Mouse (Mus musculus) embryonic facial prominence, embryonic 13.5 days (tissue): ENCODE data around the gene Cog5. TPM values are rescaled to one million over a fixed set of nuclear protein-coding genes. Genes with fewer than 3 reads are reported as not detected.

Experiments used
- ATAC-seq: fragments of 200-750 bp; cut with Nextera tagmentation; 2 replicates; pipeline ENCODE4 v1.8.0; 2017; ENCODE audit warnings: low read depth; ENCODE audit not compliant: insufficient number of reproducible peaks, insufficient read depth, low FRiP score, low TSS enrichment
- H3K27ac ChIP-seq: fragments of 300-500 bp; sonication (generic); 2 replicates; pipeline ENCODE4 v1.5.1; 2015; ENCODE audit warnings: moderate library complexity, mild to moderate bottlenecking, inconsistent platforms
- H3K27me3 ChIP-seq: fragments of 300-500 bp; sonication (generic); 2 replicates; pipeline ENCODE4 v1.6.1; 2015; ENCODE audit warnings: mild to moderate bottlenecking, inconsistent platforms
- H3K36me3 ChIP-seq: fragments of 300-500 bp; sonication (generic); 2 replicates; pipeline ENCODE4 v1.6.1; 2015; ENCODE audit warnings: mild to moderate bottlenecking, inconsistent platforms
- H3K4me1 ChIP-seq: fragments of 300-500 bp; sonication (generic); 2 replicates; pipeline ENCODE4 v1.6.1; 2015; ENCODE audit warnings: inconsistent platforms
- H3K4me2 ChIP-seq: fragments of 300-500 bp; sonication (generic); 2 replicates; pipeline ENCODE4 v1.6.1; 2015; ENCODE audit warnings: moderate library complexity, mild to moderate bottlenecking, inconsistent platforms
- H3K4me3 ChIP-seq: fragments of 300-500 bp; sonication (generic); 2 replicates; pipeline ENCODE4 v1.5.1; 2015; ENCODE audit warnings: mild to moderate bottlenecking, inconsistent platforms
- H3K9ac ChIP-seq: fragments of 300-500 bp; sonication (generic); 2 replicates; pipeline ENCODE4 v1.6.1; 2015; ENCODE audit warnings: mild to moderate bottlenecking, inconsistent platforms
- H3K9me3 ChIP-seq: fragments of 300-500 bp; sonication (generic); 2 replicates; pipeline ENCODE4 v1.6.1; 2016; ENCODE audit warnings: inconsistent platforms
- WGBS: fragments of 180-500 bp; shearing (Covaris S2); methylation state at CpG from one replicate; pipeline ENCODE4 v1.1.7; 2015; ENCODE audit warnings: mixed read lengths; 5-methylcytosine and 5-hydroxymethylcytosine counted together
- polyA plus RNA-seq: library from polyadenylated mRNA; unstranded; fragments of >200 nt; fragmentation: Nextera tagmentation; extraction: Ambion mirVana; gene quantifications from 2 replicates; pipeline ENCODE4 v1.2.1, GENCODE M21; 2015

Gene Cog5
- polyA plus RNA-seq, 1 experiment from 2014 or later = 38.7 TPM

- no peak overlapping the region for H3K4me3 ChIP-seq
- no peak overlapping the region for H3K9ac ChIP-seq
- H3K27ac ChIP-seq = no peak overlapping the region
- no peaks in the 10 kb centered on the region for H3K9me3 ChIP-seq
- WGBS = 83% methylated on average over 3 of the region's 3 CpGs
- H3K4me1 ChIP-seq = no peaks in the 10 kb centered on the region
- no peaks in the 10 kb centered on the region for H3K27me3 ChIP-seq
- ATAC-seq = no peak
- peaks cover 47% of the 10 kb centered on the region for H3K36me3 ChIP-seq
- no peak overlapping the region for H3K4me2 ChIP-seq
Measured at GRCm38 (mm10) chr12:31924135-31924534, 269.5 kb downstream of the Cog5 start.

GRCm38 (mm10) chr12:31925343-31925742 is 270.7 kb downstream of the Cog5 start:
- WGBS = 83% methylated on average over 6 of the region's 6 CpGs
- Histone ChIP-seq H3K4me2 (no peak overlapping the region), H3K9me3 (no peaks in the 10 kb centered on the region), H3K27me3 (no peaks in the 10 kb centered on the region), H3K27ac (no peak overlapping the region), H3K4me3 (no peak overlapping the region), H3K9ac (no peak overlapping the region), H3K4me1 (no peaks in the 10 kb centered on the region), H3K36me3 (peaks cover 50% of the 10 kb centered on the region)
- no peak for ATAC-seq

GRCm38 (mm10) chr12:31926661-31927061 is 272.0 kb downstream of the Cog5 start:
- H3K27ac ChIP-seq = no peak overlapping the region
- no peaks in the 10 kb centered on the region for H3K4me1 ChIP-seq
- H3K9ac ChIP-seq = no peak overlapping the region
- no peak overlapping the region for H3K4me3 ChIP-seq
- no peak for ATAC-seq
- WGBS = 62% methylated on average over 4 of the region's 4 CpGs
- H3K36me3 ChIP-seq = peaks cover 60% of the 10 kb centered on the region
- H3K4me2 ChIP-seq = no peak overlapping the region
- H3K9me3 ChIP-seq = no peaks in the 10 kb centered on the region
- no peaks in the 10 kb centered on the region for H3K27me3 ChIP-seq

GRCm38 (mm10) chr12:31928498-31928897 is 273.8 kb downstream of the Cog5 start:
- no peak for ATAC-seq

GRCm38 (mm10) chr12:31931818-31932217 is 277.1 kb downstream of the Cog5 start:
- ATAC-seq = no peak
- H3K9me3 ChIP-seq = no peaks in the 10 kb centered on the region
- no peaks in the 10 kb centered on the region for H3K27me3 ChIP-seq
- no peak overlapping the region for H3K4me3 ChIP-seq
- WGBS = 97% methylated on average over 3 of the region's 3 CpGs
- no peak overlapping the region for H3K27ac ChIP-seq
- peaks cover 2% of the 10 kb centered on the region; the same call in 1 of the 2 replicates for H3K4me1 ChIP-seq
- H3K4me2 ChIP-seq = no peak overlapping the region
- H3K36me3 ChIP-seq = peaks cover 69% of the 10 kb centered on the region
- H3K9ac ChIP-seq = no peak overlapping the region

More at GRCm38 (mm10) chr12:31928498-31928897, 273.8 kb downstream of the Cog5 start:
- no peaks in the 10 kb centered on the region for H3K27me3 ChIP-seq
- no peaks in the 10 kb centered on the region for H3K4me1 ChIP-seq
- 75% methylated on average over 3 of the region's 3 CpGs for WGBS
- H3K27ac ChIP-seq = no peak overlapping the region
- no peak overlapping the region for H3K4me2 ChIP-seq
- H3K9ac ChIP-seq = no peak overlapping the region
- H3K36me3 ChIP-seq = peaks cover 75% of the 10 kb centered on the region
- H3K4me3 ChIP-seq = no peak overlapping the region
- H3K9me3 ChIP-seq = no peaks in the 10 kb centered on the region

GRCm38 (mm10) chr12:31936657-31937300 is 282.1 kb downstream of the Cog5 start:
- H3K27ac ChIP-seq = no peak overlapping the region
- no peaks in the 10 kb centered on the region for H3K27me3 ChIP-seq
- ATAC-seq = no peak
- H3K36me3 ChIP-seq = peaks cover 73% of the 10 kb centered on the region
- WGBS = 21% methylated on average over 6 of the region's 6 CpGs
- H3K4me3 ChIP-seq = no peak overlapping the region
- peaks cover 5% of the 10 kb centered on the region; the same call in 1 of the 2 replicates for H3K4me1 ChIP-seq
- H3K9ac ChIP-seq = no peak overlapping the region
- H3K9me3 ChIP-seq = no peaks in the 10 kb centered on the region
- no peak overlapping the region for H3K4me2 ChIP-seq

- H3K27ac ChIP-seq = no peak overlapping the region
- no peak overlapping the region for H3K4me2 ChIP-seq
- H3K4me1 ChIP-seq = peaks cover 5% of the 10 kb centered on the region; the same call in 1 of the 2 replicates
- 88% methylated on average over 3 of the region's 3 CpGs for WGBS
- no peak for ATAC-seq
- no peak overlapping the region for H3K4me3 ChIP-seq
- H3K9ac ChIP-seq = no peak overlapping the region
- H3K9me3 ChIP-seq = no peaks in the 10 kb centered on the region
- H3K36me3 ChIP-seq = peaks cover 71% of the 10 kb centered on the region
- H3K27me3 ChIP-seq = no peaks in the 10 kb centered on the region
Measured at GRCm38 (mm10) chr12:31937613-31938012, 282.9 kb downstream of the Cog5 start.

- H3K27ac ChIP-seq = no peak overlapping the region
- no peaks in the 10 kb centered on the region for H3K9me3 ChIP-seq
- no peak overlapping the region for H3K4me2 ChIP-seq
- no peak overlapping the region for H3K9ac ChIP-seq
- no peaks in the 10 kb centered on the region for H3K27me3 ChIP-seq
- peaks cover 72% of the 10 kb centered on the region for H3K36me3 ChIP-seq
- no peak for ATAC-seq
- no peak overlapping the region for H3K4me3 ChIP-seq
- WGBS = 89% methylated on average over 4 of the region's 4 CpGs
- peaks cover 5% of the 10 kb centered on the region; the same call in 1 of the 2 replicates for H3K4me1 ChIP-seq
Measured at GRCm38 (mm10) chr12:31938391-31938997, 283.8 kb downstream of the Cog5 start.

GRCm38 (mm10) chr12:31939026-31939425 is 284.4 kb downstream of the Cog5 start:
- no peak overlapping the region for H3K27ac ChIP-seq
- no peaks in the 10 kb centered on the region for H3K9me3 ChIP-seq
- H3K9ac ChIP-seq = no peak overlapping the region
- ATAC-seq = no peak
- H3K27me3 ChIP-seq = no peaks in the 10 kb centered on the region
- H3K4me3 ChIP-seq = no peak overlapping the region
- H3K4me2 ChIP-seq = no peak overlapping the region
- peaks cover 5% of the 10 kb centered on the region; the same call in 1 of the 2 replicates for H3K4me1 ChIP-seq
- peaks cover 76% of the 10 kb centered on the region for H3K36me3 ChIP-seq

GRCm38 (mm10) chr12:31943020-31943654 is 288.5 kb downstream of the Cog5 start:
- Histone ChIP-seq H3K4me2 (no peak overlapping the region), H3K4me1 (no peaks in the 10 kb centered on the region), H3K27ac (no peak overlapping the region), H3K27me3 (no peaks in the 10 kb centered on the region), H3K9ac (no peak overlapping the region), H3K4me3 (no peak overlapping the region), H3K9me3 (no peaks in the 10 kb centered on the region), H3K36me3 (peaks cover 47% of the 10 kb centered on the region)
- ATAC-seq = no peak
- WGBS = 95% methylated on average over 4 of the region's 4 CpGs

GRCm38 (mm10) chr12:31944405-31944804 is 289.7 kb downstream of the Cog5 start:
- H3K4me2 ChIP-seq = no peak overlapping the region
- no peak overlapping the region for H3K9ac ChIP-seq
- H3K9me3 ChIP-seq = no peaks in the 10 kb centered on the region
- ATAC-seq = no peak
- H3K36me3 ChIP-seq = peaks cover 34% of the 10 kb centered on the region
- 91% methylated on average over 2 of the region's 2 CpGs for WGBS
- H3K4me1 ChIP-seq = no peaks in the 10 kb centered on the region
- no peak overlapping the region for H3K27ac ChIP-seq
- H3K27me3 ChIP-seq = no peaks in the 10 kb centered on the region
- no peak overlapping the region for H3K4me3 ChIP-seq

GRCm38 (mm10) chr12:31947476-31947875 is 292.8 kb downstream of the Cog5 start:
- H3K27me3 ChIP-seq = no peaks in the 10 kb centered on the region
- H3K4me1 ChIP-seq = no peaks in the 10 kb centered on the region
- no peak overlapping the region for H3K4me2 ChIP-seq
- no peak overlapping the region for H3K9ac ChIP-seq
- peaks cover 14% of the 10 kb centered on the region for H3K36me3 ChIP-seq
- ATAC-seq = no peak
- H3K9me3 ChIP-seq = no peaks in the 10 kb centered on the region
- H3K27ac ChIP-seq = no peak overlapping the region
- 94% methylated on average over 5 of the region's 5 CpGs for WGBS
- H3K4me3 ChIP-seq = no peak overlapping the region
